Mouse (Mus musculus) hindbrain, embryonic 12.5 days (tissue): ENCODE results near the gene Bcl2. TPM values are rescaled to one million over a fixed set of nuclear protein-coding genes. Genes with fewer than 3 reads are reported as not detected.

Experiments
- ATAC-seq: fragments of 200-750 bp; cut with Nextera tagmentation; 2 replicates; pipeline ENCODE4 v1.8.0; 2017; ENCODE audit warnings: moderate TSS enrichment; ENCODE audit not compliant: low FRiP score
- H3K27ac ChIP-seq: fragments of 300-500 bp; sonication (generic); 2 replicates; pipeline ENCODE4 v1.5.1; 2016; ENCODE audit warnings: mild to moderate bottlenecking
- H3K27me3 ChIP-seq: fragments of 300-500 bp; sonication (generic); 2 replicates; pipeline ENCODE4 v1.6.1; 2016; ENCODE audit warnings: mild to moderate bottlenecking
- H3K36me3 ChIP-seq: fragments of 300-500 bp; sonication (generic); 2 replicates; pipeline ENCODE4 v1.6.1; 2016; ENCODE audit warnings: mild to moderate bottlenecking
- H3K4me1 ChIP-seq: fragments of 300-500 bp; sonication (generic); 2 replicates; pipeline ENCODE4 v1.6.1; 2016
- H3K4me2 ChIP-seq: fragments of 300-500 bp; sonication (generic); replicated peaks from 2 replicates; pipeline ENCODE4 v1.6.1; 2016; ENCODE audit warnings: mild to moderate bottlenecking
- H3K4me3 ChIP-seq: fragments of 300-500 bp; sonication (generic); 2 replicates; pipeline ENCODE4 v1.5.1; 2016; ENCODE audit warnings: mild to moderate bottlenecking
- H3K9ac ChIP-seq: fragments of 300-500 bp; sonication (generic); 2 replicates; pipeline ENCODE4 v1.6.1; 2016; ENCODE audit warnings: mild to moderate bottlenecking, moderate library complexity
- H3K9me3 ChIP-seq: fragments of 300-500 bp; sonication (generic); replicated peaks from 2 replicates; pipeline ENCODE4 v1.6.1; 2016; ENCODE audit warnings: mild to moderate bottlenecking
- WGBS: fragments of 180-500 bp; shearing (Covaris S2); methylation state at CpG from one replicate; pipeline ENCODE4 v1.1.7; 2016; 5-methylcytosine and 5-hydroxymethylcytosine counted together
- polyA plus RNA-seq: library from polyadenylated mRNA; unstranded; fragments of >200 nt; fragmentation: Nextera tagmentation; extraction: Ambion mirVana; gene quantifications from 2 replicates; pipeline ENCODE4 v1.2.1, GENCODE M21; 2016

The Bcl2 gene
- polyA plus RNA-seq, 1 experiment from 2014 or later, result 15.5 TPM

DNA sequence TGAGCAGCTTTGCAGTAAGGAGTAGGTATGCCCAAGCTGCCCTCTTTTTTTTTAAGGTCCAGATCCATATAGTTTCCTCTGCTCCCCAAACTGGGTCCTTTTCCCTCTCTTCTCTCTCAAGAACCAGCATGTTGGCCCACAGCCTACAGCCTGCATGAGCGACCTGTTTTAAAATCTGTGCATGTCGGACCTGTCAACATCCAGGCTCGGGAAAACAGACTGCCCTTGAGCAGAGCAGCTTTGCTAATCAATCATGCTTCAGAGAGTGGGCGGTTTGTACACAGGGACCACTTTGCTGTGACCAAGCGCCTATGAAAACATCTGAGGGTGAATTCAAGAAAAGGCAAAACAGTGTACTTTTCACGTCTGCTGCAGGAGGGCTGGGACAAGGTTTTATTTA is 111.1 kb downstream of the Bcl2 start:
- H3K4me3 ChIP-seq, result no peak overlapping the region
- ATAC-seq, result peak; percentile 85
- H3K27ac ChIP-seq, result peak overlapping the region; percentile 45
- no peak overlapping the region for H3K4me2 ChIP-seq
- H3K9me3 ChIP-seq, result no peaks in the 10 kb centered on the region
- no peaks in the 10 kb centered on the region for H3K36me3 ChIP-seq
- peaks cover 13% of the 10 kb centered on the region for H3K4me1 ChIP-seq
- WGBS, result 26% methylated on average over 6 of the region's 6 CpGs
- no peaks in the 10 kb centered on the region for H3K27me3 ChIP-seq
- H3K9ac ChIP-seq, result no peak overlapping the region

- peaks cover 13% of the 10 kb centered on the region for H3K4me1 ChIP-seq
- no peaks in the 10 kb centered on the region for H3K36me3 ChIP-seq
- H3K9me3 ChIP-seq, result no peaks in the 10 kb centered on the region
- no peaks in the 10 kb centered on the region for H3K27me3 ChIP-seq
- WGBS, result 64% methylated on average over 5 of the region's 5 CpGs
- no peak overlapping the region for H3K4me3 ChIP-seq
- ATAC-seq, result peak; percentile 3; the same call in 1 of the 2 replicates
- H3K9ac ChIP-seq, result no peak overlapping the region
- H3K4me2 ChIP-seq, result no peak overlapping the region
- H3K27ac ChIP-seq, result no peak overlapping the region
Observed at GRCm38 (mm10) chr1:106602536-106602935, 111.5 kb downstream of the Bcl2 start.

GRCm38 (mm10) chr1:106601247-106601646 is 112.8 kb downstream of the Bcl2 start:
- Histone ChIP-seq H3K27ac (no peak overlapping the region), H3K36me3 (no peaks in the 10 kb centered on the region), H3K27me3 (no peaks in the 10 kb centered on the region), H3K4me3 (no peak overlapping the region), H3K4me1 (peaks cover 13% of the 10 kb centered on the region), H3K9ac (no peak overlapping the region), H3K9me3 (no peaks in the 10 kb centered on the region), H3K4me2 (no peak overlapping the region)
- WGBS, result 92% methylated on average over 4 of the region's 4 CpGs
- ATAC-seq, result no peak

DNA sequence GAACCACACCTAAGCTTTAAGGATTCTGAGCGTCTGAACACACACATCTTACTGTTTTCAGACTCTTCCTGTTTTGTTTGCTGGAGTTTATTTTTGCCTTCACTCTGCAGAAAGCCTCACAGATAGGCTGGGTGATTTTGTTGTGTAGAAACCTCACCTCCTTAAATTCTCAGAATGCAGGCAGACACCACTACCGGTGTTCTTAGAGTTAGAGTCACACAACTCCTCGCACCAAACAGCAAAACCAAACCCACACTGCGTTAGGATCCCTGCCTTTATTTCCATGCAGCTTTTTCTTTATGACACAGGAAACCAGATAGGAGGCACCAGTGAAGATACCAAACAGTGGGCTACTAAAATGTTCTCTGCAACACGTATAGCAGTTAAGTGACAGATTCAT is 113.2 kb downstream of the Bcl2 start:
- 91% methylated on average over 5 of the region's 5 CpGs for WGBS
- Histone ChIP-seq H3K27ac (no peak overlapping the region), H3K4me3 (no peak overlapping the region), H3K4me2 (no peak overlapping the region), H3K27me3 (no peaks in the 10 kb centered on the region), H3K36me3 (no peaks in the 10 kb centered on the region), H3K9ac (no peak overlapping the region), H3K9me3 (no peaks in the 10 kb centered on the region), H3K4me1 (peaks cover 13% of the 10 kb centered on the region)
- ATAC-seq, result no peak

- Histone ChIP-seq H3K27me3 (no peaks in the 10 kb centered on the region), H3K36me3 (no peaks in the 10 kb centered on the region), H3K9ac (no peak overlapping the region), H3K27ac (no peak overlapping the region), H3K4me1 (peaks cover 6% of the 10 kb centered on the region), H3K9me3 (no peaks in the 10 kb centered on the region), H3K4me2 (no peak overlapping the region), H3K4me3 (no peak overlapping the region)
- no peak for ATAC-seq
- 84% methylated on average over 2 of the region's 2 CpGs for WGBS
Observed at GRCm38 (mm10) chr1:106598292-106598583, 115.8 kb downstream of the Bcl2 start.

GRCm38 (mm10) chr1:106597575-106598291 is 116.3 kb downstream of the Bcl2 start:
- no peaks in the 10 kb centered on the region for H3K36me3 ChIP-seq
- no peaks in the 10 kb centered on the region for H3K9me3 ChIP-seq
- H3K4me2 ChIP-seq, result no peak overlapping the region
- H3K4me3 ChIP-seq, result no peak overlapping the region
- ATAC-seq, result no peak
- H3K27ac ChIP-seq, result no peak overlapping the region
- 87% methylated on average over 5 of the region's 5 CpGs for WGBS
- H3K9ac ChIP-seq, result no peak overlapping the region
- H3K27me3 ChIP-seq, result no peaks in the 10 kb centered on the region
- H3K4me1 ChIP-seq, result peaks cover 1% of the 10 kb centered on the region

DNA sequence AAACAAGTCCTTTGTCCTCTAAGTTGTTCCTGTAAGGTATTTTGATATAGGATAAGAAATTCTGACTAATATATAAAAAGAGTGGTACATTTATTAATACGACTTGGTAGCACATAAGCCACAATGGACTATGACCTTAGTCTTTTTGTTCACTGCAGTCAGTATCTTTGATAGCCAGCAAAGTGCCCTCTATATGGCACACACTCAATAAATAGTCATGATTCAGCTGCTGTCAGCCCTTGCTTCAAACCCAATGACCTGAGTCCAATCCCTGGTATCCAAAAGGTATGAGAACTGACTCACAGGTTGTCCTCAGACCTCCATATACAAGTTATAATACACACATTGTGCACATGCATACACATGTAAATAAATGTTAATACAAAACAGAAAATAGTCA is 117.7 kb downstream of the Bcl2 start:
- Histone ChIP-seq H3K4me1 (no peaks in the 10 kb centered on the region), H3K9me3 (no peaks in the 10 kb centered on the region), H3K9ac (no peak overlapping the region), H3K4me2 (no peak overlapping the region), H3K27me3 (no peaks in the 10 kb centered on the region), H3K27ac (no peak overlapping the region), H3K4me3 (no peak overlapping the region), H3K36me3 (no peaks in the 10 kb centered on the region)
- ATAC-seq, result no peak
- 89% methylated on average over 1 of the region's 1 CpGs for WGBS

DNA sequence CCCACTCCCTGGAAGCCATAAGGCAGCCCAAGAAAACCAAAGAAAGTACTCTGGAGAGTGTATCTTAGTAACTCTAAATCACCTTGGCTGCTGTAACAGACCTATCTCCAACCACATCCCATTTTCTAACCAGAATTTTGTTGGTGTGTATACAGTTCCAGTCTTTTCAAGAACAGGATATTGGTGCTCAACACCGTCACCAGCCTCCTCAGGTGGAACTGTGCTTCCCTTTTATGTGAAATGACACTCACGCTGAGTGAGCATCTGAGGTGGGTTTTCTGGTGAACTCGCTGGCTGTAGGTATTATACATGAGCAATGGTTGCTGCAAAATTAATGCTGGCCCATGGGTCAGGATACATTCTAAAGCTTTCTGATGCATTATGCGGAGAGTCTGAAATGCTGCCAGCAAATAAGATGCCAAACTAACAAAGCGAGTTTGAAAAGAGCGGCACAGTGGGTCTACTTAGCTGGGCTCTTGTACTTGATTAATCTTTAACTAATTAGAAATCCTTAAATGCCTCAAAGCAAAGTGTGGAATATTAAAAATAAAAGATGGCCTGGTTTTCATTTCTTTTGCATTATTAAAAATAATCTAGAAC is 118.7 kb downstream of the Bcl2 start:
- Histone ChIP-seq H3K4me3 (no peak overlapping the region), H3K9ac (no peak overlapping the region), H3K4me1 (no peaks in the 10 kb centered on the region), H3K27ac (no peak overlapping the region), H3K9me3 (no peaks in the 10 kb centered on the region), H3K4me2 (no peak overlapping the region), H3K27me3 (no peaks in the 10 kb centered on the region), H3K36me3 (no peaks in the 10 kb centered on the region)
- WGBS, result 86% methylated on average over 6 of the region's 6 CpGs
- ATAC-seq, result no peak

DNA sequence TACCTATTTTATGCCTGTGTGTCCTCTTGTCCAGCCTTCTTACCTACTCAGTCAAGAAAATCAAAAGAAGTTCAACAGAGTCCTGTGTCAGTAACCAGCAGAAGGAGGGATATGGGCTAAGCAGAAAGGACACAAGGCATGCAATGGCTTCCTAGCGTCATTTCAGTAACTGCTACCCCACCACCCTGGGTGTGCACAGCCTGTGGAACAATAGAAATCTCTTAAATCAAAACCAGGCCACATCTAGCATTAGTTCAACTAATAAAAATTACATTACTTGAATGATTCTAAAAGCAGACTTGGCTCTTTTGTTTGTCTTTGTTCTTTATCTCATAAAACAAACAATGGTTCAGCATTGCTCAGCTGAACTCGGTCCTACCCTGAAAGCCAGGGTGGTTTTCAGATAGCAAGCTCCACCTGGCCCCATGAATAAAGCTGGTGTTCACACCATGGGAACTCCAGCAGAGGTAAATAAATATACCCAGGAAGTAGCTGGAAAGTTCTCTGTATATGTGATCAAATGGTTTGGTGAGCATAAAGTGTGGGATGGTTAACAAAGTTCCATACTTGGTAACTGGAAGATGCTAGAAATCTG is 122.8 kb downstream of the Bcl2 start:
- no peaks in the 10 kb centered on the region for H3K36me3 ChIP-seq
- H3K9me3 ChIP-seq, result no peaks in the 10 kb centered on the region
- 44% methylated on average over 2 of the region's 2 CpGs for WGBS
- ATAC-seq, result no peak
- no peak overlapping the region for H3K4me3 ChIP-seq
- H3K27me3 ChIP-seq, result no peaks in the 10 kb centered on the region
- no peak overlapping the region for H3K4me2 ChIP-seq
- H3K9ac ChIP-seq, result no peak overlapping the region
- H3K4me1 ChIP-seq, result no peaks in the 10 kb centered on the region
- H3K27ac ChIP-seq, result no peak overlapping the region

DNA sequence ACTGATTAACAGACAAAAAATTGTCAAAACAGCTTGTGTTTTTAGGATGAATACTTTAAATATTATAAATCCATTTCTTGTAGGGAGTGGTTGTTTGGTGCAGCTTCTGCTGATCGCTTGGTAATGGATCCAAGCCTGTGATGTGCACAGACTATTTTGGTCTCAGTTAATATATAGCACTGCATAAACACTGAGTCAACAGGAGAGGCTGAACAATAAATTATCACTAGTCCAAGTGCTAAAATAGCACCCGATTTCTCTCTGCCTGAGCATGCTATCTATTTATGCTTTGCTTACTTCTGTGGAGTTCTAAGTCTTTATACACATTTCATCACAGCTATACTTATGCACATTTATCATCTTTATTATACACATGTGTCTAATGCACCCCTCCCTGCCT is 124.9 kb downstream of the Bcl2 start:
- Histone ChIP-seq H3K27ac (no peak overlapping the region), H3K9ac (no peak overlapping the region), H3K27me3 (no peaks in the 10 kb centered on the region), H3K4me1 (peaks cover 2% of the 10 kb centered on the region), H3K4me2 (no peak overlapping the region), H3K4me3 (no peak overlapping the region), H3K9me3 (no peaks in the 10 kb centered on the region), H3K36me3 (no peaks in the 10 kb centered on the region)
- ATAC-seq, result no peak
- 92% methylated on average over 2 of the region's 2 CpGs for WGBS

GRCm38 (mm10) chr1:106587866-106588470 is 126.1 kb downstream of the Bcl2 start:
- Histone ChIP-seq H3K36me3 (no peaks in the 10 kb centered on the region), H3K4me2 (no peak overlapping the region), H3K4me1 (peaks cover 6% of the 10 kb centered on the region), H3K9me3 (no peaks in the 10 kb centered on the region), H3K27ac (no peak overlapping the region), H3K9ac (no peak overlapping the region), H3K27me3 (no peaks in the 10 kb centered on the region), H3K4me3 (no peak overlapping the region)
- WGBS, result 78% methylated on average over 4 of the region's 4 CpGs
- ATAC-seq, result no peak

- peaks cover 6% of the 10 kb centered on the region for H3K4me1 ChIP-seq
- no peak for ATAC-seq
- no peaks in the 10 kb centered on the region for H3K27me3 ChIP-seq
- no peaks in the 10 kb centered on the region for H3K36me3 ChIP-seq
- no peak overlapping the region for H3K9ac ChIP-seq
- no peak overlapping the region for H3K27ac ChIP-seq
- H3K9me3 ChIP-seq, result no peaks in the 10 kb centered on the region
- no peak overlapping the region for H3K4me3 ChIP-seq
- 88% methylated on average over 6 of the region's 6 CpGs for WGBS
- H3K4me2 ChIP-seq, result no peak overlapping the region
Observed at GRCm38 (mm10) chr1:106586761-106587160, 127.3 kb downstream of the Bcl2 start.
